Mouse (Mus musculus) frontal cortex, adult 2 months (tissue): Measurements from ENCODE around the gene Prkcg. TPM values are rescaled to one million over a fixed set of nuclear protein-coding genes. Genes with fewer than 3 reads are reported as not detected.
"Not testable (repeated sequence)": the region's sequence is repeated elsewhere in the genome, so short reads cannot be mapped to it uniquely, and the experiment has no call there.

Experiments used
- DNase-seq, 2 experiments: peaks; one replicate each; pipeline ENCODE4 v3.0.0; 2022; ENCODE audit warnings: low spot score in 1 of 2; ENCODE audit errors: extremely low spot score in 1 of 2
- polyA plus RNA-seq: library from polyadenylated mRNA; depleted of rRNA; stranded (reverse); fragments of >200 nt; gene quantifications from 2 replicates; pipeline ENCODE4 v1.2.3, GENCODE M21; 2012; rRNA removed

Prkcg gene
- polyA plus RNA-seq = 152 and 157 TPM in 2 replicates

- DNase-seq = peak in 1 of 2 experiments; percentile 71
Measured at GRCm38 (mm10) chr7:3288976-3289970, at the start of gene Prkcg, which contains the start of gene Myadm. Prkcg (plus strand) TSS chr7:3289179. Myadm (plus strand) TSS chr7:3289080.

GRCm38 (mm10) chr7:3239193-3239592, 49.8 kb upstream of the Prkcg start:
- no peak for DNase-seq

DNA sequence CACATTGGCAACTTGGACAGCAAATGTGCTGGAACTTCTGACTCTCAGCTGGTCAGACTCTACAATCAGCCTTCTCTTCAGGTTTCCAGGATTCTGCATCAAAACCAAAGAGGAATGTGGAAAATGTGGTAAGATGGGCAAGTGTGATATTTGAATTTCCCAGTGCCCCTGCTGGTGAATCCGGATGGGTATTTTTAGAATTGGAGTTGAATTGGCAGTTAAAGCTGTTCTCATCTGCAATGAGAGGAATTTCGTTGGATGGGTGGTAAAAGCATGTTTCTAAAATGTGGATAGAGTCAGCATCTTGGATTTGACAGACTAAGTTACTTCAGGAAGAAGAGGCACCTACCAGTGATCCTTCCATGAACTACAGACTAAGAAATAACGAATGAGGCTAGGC, 28.3 kb upstream of the Prkcg start:
- peak in 1 of 2 experiments; percentile 33 for DNase-seq

DNA sequence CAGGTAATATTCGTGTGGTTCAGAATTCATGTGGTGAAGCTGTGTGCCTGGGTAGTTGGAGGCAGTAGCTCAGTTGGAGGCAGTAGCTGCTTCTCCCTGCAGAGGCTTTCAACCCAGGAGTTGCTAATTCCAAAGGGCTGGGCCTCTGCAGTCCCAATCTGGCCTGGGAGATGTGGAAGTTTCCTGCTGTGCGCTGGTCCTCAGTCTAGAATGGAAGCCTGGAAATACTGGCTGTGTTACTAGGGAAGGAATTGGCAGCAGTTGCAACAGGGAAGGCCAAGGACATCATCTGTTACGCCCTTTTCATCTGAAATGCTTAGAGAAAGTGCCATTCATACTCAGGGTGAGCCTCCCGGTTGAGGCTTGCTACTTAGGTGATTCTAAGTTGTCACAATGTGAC, 27.5 kb upstream of the Prkcg start:
- DNase-seq = no peak

- peak in 1 of 2 experiments; percentile 46 for DNase-seq
Measured at GRCm38 (mm10) chr7:3262789-3263188, 26.2 kb upstream of the Prkcg start.

- DNase-seq = no peak
Measured at GRCm38 (mm10) chr7:3264390-3265022, 24.5 kb upstream of the Prkcg start.

DNA sequence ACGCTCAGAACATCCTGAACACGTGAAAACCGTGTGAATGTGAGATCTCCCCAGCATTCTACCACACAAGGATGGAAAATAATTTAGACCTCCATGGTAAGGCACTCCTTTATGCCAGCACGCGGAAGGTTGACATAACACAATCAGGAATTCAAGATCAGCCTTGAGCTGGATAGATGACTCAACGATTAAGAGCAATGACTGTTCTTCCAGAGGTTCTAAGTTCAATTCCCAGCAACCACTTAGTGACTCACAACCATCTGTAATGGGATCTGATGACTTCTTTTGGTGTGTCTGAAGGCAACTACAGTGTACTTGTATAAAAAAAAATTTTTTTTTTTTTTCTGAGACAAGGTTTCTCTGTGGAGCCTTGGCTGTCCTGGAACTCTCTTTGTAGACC, 23.7 kb upstream of the Prkcg start:
- no peak for DNase-seq

GRCm38 (mm10) chr7:3267261-3267660, 21.7 kb upstream of the Prkcg start:
- DNase-seq = no peak

DNA sequence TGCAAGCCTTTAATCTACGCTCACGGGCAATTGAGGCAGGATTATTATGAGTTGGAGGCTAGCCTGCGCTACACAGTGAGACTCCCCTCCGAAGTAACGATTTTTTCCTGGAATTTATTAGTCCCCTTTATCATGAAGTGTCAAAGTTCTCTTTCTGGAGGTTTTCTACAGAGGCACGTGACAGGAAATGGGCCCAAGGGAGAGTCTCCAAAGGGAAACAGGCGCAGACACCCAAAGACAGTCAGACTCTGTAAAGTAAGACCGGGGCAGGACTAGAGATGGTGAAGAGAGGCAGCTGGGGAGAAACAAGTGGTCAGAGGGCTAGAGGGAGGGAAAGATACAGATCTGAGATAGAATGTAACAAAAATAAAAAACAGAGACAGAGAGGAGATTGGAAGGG, 21.1 kb upstream of the Prkcg start:
- DNase-seq = no peak

- no peak for DNase-seq
Measured at GRCm38 (mm10) chr7:3268291-3268690, 20.7 kb upstream of the Prkcg start.

- DNase-seq = no peak
Measured at GRCm38 (mm10) chr7:3272206-3272605, 16.8 kb upstream of the Prkcg start.

DNA sequence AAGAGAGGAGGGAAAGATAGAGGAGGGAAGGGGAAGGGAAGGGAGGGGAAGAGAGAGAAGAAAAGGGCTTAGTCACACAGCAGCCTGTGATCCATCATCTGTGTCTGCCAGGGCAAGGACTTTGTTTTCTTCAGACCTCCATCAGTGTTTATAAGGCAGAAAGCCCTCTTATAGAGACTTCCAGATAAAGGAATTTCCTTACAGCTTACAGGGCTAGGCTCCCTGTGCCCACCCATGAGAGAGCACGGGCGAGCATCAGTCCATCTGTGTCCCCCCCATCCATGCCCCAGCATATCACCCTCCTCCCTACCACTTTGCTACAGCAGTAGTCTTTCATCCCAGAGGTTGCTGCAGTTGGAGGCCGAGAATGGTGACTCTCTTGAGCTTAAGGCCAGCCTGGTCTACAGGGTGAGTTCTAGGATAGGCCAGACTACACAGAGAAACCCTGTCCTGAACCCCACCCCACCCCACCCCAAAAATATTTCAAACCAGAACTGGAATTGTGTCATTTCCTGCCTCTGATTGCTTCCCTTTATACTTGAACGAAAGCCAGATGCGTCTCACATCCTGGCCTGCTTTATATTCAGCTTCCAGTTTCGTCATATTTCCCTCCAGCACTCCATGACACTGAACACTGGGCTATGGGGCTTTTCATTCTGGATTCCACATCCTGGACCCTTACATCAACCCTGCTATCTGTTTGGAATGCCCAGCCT, 13.4 kb upstream of the Prkcg start:
- no peak for DNase-seq

DNA sequence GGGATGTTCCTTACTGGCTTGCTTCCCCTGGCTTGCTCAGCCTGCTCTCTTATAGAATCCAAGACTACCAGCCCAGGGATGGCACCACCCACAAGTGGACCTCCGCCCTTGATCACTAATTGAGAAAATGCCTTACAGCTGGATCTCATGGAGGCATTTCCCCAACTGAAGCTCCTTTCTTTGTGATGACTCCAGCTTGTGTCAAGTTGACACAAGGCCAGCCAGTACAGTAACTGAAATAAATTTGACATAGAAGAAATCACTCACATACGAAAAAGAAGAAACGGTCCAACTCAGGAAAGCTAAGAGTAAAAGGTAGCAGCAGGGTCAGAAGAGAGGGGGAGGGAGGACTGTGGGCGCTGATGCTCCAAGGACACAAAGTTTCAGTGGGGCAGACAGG, 12.2 kb upstream of the Prkcg start:
- DNase-seq = not testable (repeated sequence)

DNA sequence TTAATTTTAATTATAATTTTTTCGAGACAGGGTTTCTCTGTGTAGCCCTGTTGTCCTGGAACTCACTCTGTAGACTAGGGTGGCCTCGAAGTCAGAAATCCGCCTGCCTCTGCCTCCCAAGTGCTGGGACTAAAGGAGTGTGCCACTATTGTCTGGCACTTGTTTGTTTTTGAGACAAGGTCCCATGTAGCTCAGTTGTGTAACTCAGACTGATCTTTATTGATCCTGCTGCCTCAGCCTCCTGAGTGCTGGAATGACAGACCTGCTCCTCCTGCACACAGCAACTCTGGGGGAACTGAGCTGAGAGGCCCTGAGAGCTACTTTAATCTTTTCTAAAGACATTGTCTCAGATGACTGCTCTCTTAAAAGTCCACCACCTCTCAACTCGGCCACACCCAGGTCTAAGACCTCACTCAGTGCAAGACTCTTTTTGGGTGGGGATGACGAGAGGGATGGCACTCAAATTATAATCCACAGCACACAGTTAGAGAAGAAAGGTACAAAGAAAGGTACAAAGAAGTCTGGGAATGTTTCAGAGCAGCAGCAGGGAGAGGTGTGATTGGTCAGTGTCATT, 8.8 kb upstream of the Prkcg start:
- no peak for DNase-seq

DNA sequence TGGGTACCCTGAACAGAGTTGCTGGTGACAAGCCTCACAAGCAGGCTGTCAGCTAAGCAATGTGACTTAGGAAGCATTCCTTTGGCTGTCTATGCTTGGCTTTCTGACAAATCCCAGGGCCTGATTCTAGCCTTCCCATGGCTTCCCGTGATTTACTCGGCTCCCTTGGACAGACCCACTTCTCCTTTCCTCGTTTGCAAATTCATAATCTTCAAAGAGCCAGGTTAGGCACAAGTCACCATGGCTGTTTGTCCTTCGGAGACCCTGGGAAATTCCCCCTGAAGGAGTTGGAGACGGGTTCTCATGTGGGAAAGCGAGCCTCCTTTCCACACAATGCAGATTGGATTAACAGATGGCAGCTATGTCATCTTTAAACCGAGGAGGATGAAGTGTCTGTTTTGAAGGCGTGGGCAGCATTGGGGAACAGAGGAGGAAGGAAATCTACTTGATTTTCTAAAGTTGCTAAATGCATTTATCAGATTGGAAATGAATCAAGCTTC, 8.3 kb upstream of the Prkcg start:
- DNase-seq = peak in 1 of 2 experiments; percentile 75

DNA sequence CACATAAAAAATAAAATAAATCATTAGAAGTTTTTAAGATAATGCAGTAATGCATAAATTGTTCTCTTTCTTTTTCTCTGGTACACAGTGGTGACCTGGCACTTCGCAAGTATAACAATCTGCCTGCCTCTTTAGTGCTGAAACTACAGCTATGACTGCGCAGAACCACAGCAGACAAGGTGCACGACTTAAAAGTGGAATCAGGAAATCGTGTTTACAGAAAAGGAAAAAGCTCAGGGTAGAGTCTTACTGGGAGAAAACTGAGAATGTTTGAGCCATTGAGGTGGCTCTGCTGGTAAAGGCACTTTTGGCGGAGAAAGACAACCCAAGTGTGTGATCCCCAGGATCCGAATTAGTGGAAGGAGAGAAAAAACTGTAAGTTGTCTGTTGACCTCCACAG, 7.2 kb upstream of the Prkcg start:
- DNase-seq = no peak

DNA sequence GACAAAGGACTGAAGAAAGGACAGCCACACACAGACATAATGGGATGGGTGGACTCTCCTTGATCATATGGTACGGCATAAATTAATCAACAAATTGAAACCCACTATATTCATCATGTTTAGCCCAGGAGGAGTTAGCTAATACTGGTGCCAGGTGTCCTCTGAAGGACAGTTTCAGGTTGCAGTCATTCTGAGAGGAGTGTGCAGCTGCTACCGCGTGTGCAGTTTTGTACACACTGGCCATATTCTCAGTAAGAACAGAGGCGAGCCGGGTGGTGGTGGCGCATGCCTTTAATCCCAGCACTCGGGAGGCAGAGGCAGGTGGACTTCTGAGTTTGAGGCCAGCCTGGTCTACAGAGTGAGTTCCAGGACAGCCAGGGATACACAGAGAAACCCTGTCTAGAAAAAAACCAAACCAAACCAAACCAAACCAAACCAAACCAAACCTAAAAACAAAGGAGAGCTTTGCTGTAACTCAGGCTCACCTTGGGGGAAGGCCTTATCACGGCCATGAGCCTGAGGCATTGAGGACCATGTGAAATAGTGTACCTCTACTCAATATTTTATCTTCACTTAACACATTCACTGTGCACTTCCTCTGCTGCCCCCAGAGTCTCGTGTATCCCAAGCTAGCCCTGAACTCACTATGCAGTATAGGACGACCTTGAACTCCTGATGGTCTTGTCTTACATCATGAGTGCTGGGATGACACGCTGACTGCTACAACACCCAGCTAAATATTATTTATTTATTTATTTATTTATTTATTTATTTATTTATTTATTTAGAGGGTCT, 5.7 kb upstream of the Prkcg start:
- no peak for DNase-seq

DNA sequence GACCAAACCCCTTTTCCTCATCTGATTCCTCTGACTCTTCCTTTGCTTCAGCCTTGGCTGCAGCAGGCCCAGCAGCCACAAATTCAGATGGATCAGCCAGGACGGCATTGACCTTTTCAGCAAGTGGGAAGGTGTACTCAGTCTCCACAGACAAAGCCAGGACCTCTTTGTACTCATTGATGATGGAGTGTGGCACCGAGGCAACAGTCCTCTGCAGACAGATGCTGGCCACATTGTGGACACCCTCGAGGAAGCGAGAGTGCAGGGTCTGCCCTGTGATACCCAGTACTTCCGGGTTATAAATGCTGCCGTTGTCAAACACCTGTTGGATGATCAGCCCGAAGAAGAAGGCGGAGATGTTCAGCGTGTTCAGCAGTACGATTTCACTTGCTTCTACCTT, 4.4 kb upstream of the Prkcg start:
- no peak for DNase-seq

DNA sequence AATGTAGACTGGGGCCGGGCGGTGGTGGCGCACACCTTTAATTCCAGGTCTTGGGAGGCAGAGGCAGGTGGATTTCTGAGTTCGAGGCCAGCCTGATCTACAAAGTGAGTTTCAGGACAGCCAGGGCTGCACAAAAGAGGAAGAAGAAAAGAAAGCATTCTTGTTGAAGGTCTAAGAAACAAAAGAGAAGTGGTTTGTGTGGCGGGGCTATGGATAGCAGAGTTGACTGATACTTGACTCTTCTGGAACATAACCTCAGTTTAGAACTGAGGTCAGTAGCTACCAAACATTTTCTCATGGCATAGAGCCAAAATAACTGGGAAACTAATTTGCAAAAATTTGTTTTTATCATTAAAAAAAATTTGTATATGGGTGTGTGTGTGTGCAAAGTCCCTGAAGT, 2.9 kb upstream of the Prkcg start:
- no peak for DNase-seq

GRCm38 (mm10) chr7:3287186-3287585, 1.8 kb upstream of the Prkcg start:
- DNase-seq = no peak
